Mouse (Mus musculus): ENCODE data around the gene Tex2. TPM values are rescaled to one million over a fixed set of nuclear protein-coding genes. Genes with fewer than 3 reads are reported as not detected.

Gene Tex2
- polyA plus RNA-seq, 1 experiment from 2014 or later = 7.4 TPM

DNA sequence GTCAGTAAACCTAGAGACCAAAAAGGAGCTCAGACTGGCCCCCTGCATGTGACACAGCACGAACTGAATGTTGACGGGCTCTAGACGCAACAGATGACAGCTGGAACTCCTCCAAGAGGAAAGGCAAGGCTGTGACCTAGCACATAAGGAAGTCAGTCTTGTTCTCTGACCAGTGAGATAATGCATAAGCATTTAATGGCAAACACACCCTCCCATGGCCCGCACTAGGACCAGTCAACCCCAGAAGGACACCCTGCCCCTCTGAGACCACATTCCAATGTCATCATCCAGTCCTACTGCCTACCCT is 1.1 kb upstream of the Tex2 start:
- 82% methylated on average over 4 of the region's 4 CpGs for WGBS
- Histone ChIP-seq H3K9ac (replicated peaks; ENCODE audit: low read length) (no peak overlapping the region), H3K4me2 (ENCODE audit: low read depth, low read length) (no peak overlapping the region), H3K36me3 (replicated peaks; ENCODE audit: control insufficient read depth, insufficient read depth, low read depth, low read length) (no peaks in the 10 kb centered on the region), H3K9me3 (replicated peaks; ENCODE audit: control insufficient read depth, low read length) (no peaks in the 10 kb centered on the region), H3K4me3 (ENCODE audit: low read depth, low read length) (no peak overlapping the region), H3K4me1 (ENCODE audit: control insufficient read depth, insufficient read depth, low read length) (no peaks in the 10 kb centered on the region; the same call in 1 of the 2 replicates), H3K27ac (replicated peaks; ENCODE audit: low read depth, low read length) (no peak overlapping the region), H3K27me3 (ENCODE audit: control insufficient read depth, insufficient read depth, low read length) (no peaks in the 10 kb centered on the region)
- DNase-seq (ENCODE audit: low spot score) = no peak
- no peak for ATAC-seq (replicated peaks; ENCODE audit: insufficient number of reproducible peaks, low FRiP score, low TSS enrichment, low read depth)

DNA sequence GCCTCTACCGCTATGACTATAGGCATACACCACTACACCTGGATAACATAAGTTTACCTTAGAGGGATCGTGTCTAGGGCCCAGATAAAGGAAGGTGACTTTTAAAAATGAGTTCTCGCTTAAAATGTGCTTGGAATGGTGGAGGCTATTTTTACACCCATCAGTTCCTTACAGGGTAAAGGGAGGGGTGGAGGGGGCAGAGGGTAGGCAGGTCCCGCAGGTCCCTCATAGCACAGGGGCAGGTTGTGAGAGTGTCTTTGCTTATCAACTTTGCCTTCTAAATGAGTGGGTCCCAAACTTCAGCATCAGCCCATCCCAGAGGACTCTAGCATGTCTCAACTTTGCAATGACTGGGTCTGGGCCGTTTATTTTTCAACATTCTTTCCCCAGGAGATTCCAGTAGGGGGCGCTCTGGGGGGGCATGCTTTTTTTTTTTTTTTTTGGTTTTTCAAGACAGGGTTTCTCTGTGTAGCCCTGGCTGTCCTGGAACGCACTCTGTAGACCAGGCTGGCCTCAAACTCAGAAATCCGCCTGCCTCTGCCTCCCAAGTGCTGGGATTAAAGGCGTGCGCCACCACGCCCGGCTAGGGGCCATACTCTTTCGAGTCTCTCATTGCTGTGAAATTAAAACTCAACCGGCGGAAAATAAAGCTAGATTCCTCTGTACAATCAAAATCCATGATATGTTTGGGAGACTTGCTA is 565 bp upstream of the Tex2 start:
- WGBS = 57% methylated on average over 14 of the region's 15 CpGs
- ATAC-seq (replicated peaks; ENCODE audit: insufficient number of reproducible peaks, low FRiP score, low TSS enrichment, low read depth) = no peak
- Histone ChIP-seq H3K4me1 (ENCODE audit: control insufficient read depth, insufficient read depth, low read length) (no peaks in the 10 kb centered on the region; the same call in 1 of the 2 replicates), H3K27ac (replicated peaks; ENCODE audit: low read depth, low read length) (no peak overlapping the region), H3K9ac (replicated peaks; ENCODE audit: low read length) (no peak overlapping the region), H3K4me2 (ENCODE audit: low read depth, low read length) (peak overlapping the region; percentile 97), H3K27me3 (ENCODE audit: control insufficient read depth, insufficient read depth, low read length) (no peaks in the 10 kb centered on the region), H3K36me3 (replicated peaks; ENCODE audit: control insufficient read depth, insufficient read depth, low read depth, low read length) (no peaks in the 10 kb centered on the region), H3K4me3 (ENCODE audit: low read depth, low read length) (peak overlapping the region; percentile 96), H3K9me3 (replicated peaks; ENCODE audit: control insufficient read depth, low read length) (no peaks in the 10 kb centered on the region)
- no peak for DNase-seq (ENCODE audit: low spot score)

DNA sequence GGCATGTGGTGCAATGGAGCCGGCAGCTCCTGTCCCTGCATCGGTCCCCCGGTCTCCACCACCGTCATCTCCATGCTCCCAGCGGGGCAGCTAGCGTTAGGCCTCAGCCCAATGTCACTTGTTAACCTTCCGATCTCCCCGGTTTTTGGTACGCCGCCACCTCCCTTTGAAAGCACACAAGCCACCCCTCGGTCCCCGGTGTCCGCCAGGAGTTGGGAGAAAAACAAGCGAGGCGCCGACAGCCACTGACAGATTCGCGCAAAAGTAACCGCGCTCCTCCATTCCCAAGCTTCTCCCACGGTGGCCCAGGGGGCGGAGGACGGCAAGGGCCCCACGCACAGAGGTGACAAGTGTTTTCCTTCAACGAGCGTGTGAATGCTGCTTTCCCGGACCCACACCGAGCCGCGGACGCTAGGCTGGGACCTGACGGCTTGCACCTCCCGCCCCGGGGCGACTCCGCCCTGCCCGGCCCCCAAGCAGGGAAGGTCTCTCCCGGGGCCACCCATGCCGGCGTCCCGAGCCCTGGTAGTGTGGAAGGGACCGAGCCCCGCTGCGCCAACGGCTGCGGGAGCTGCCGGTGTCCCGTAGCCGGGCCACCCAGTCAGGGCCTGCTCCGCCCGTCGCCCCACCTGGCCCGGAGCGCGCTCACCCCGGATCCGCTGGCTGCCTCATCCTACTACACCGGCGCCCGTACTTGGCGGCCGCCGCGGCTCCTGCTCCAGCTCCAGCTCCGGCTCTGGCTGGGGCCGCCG is 838 bp downstream of the Tex2 start:
- Histone ChIP-seq H3K4me1 (ENCODE audit: control insufficient read depth, insufficient read depth, low read length) (no peaks in the 10 kb centered on the region; the same call in 1 of the 2 replicates), H3K4me3 (ENCODE audit: low read depth, low read length) (peak overlapping the region; percentile 96), H3K9me3 (replicated peaks; ENCODE audit: control insufficient read depth, low read length) (no peaks in the 10 kb centered on the region), H3K4me2 (ENCODE audit: low read depth, low read length) (peak overlapping the region; percentile 97), H3K27ac (replicated peaks; ENCODE audit: low read depth, low read length) (peak overlapping the region; percentile 35; the same call in 1 of the 2 replicates), H3K9ac (replicated peaks; ENCODE audit: low read length) (peak overlapping the region; percentile 84), H3K27me3 (ENCODE audit: control insufficient read depth, insufficient read depth, low read length) (no peaks in the 10 kb centered on the region), H3K36me3 (replicated peaks; ENCODE audit: control insufficient read depth, insufficient read depth, low read depth, low read length) (no peaks in the 10 kb centered on the region)
- ATAC-seq (replicated peaks; ENCODE audit: insufficient number of reproducible peaks, low FRiP score, low TSS enrichment, low read depth) (peak; percentile 76), DNase-seq (ENCODE audit: low spot score) (peak; percentile 24)
- under 1% methylated on average over 67 of the region's 67 CpGs for WGBS

DNA sequence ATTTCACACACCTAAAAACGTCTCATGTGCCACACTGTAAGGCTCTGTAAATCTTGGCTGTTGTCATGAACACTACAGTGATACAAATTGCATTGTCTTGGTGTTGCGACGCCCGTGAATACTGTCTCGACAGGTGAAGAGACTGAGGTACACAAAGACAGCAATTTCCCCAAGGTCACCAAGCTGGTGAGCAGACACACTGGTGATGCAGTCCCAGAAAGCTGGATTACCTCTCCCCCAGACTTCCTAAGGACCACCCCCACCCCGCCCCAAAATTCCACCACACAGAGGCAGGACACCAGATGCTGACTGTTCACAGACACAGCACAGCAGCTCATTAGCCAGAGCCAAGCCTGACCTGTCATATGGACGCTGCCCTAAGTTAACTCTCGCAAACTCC is 3.5 kb downstream of the Tex2 start:
- no peaks in the 10 kb centered on the region; the same call in 1 of the 2 replicates for H3K4me1 ChIP-seq (ENCODE audit: control insufficient read depth, insufficient read depth, low read length)
- no peak overlapping the region; the same call in 1 of the 2 replicates for H3K9ac ChIP-seq (replicated peaks; ENCODE audit: low read length)
- no peak for ATAC-seq (replicated peaks; ENCODE audit: insufficient number of reproducible peaks, low FRiP score, low TSS enrichment, low read depth)
- H3K36me3 ChIP-seq (replicated peaks; ENCODE audit: control insufficient read depth, insufficient read depth, low read depth, low read length) = no peaks in the 10 kb centered on the region
- WGBS = 68% methylated on average over 8 of the region's 8 CpGs
- H3K4me2 ChIP-seq (ENCODE audit: low read depth, low read length) = no peak overlapping the region
- no peak for DNase-seq (ENCODE audit: low spot score)
- H3K4me3 ChIP-seq (ENCODE audit: low read depth, low read length) = no peak overlapping the region
- H3K27me3 ChIP-seq (ENCODE audit: control insufficient read depth, insufficient read depth, low read length) = no peaks in the 10 kb centered on the region
- H3K9me3 ChIP-seq (replicated peaks; ENCODE audit: control insufficient read depth, low read length) = no peaks in the 10 kb centered on the region
- H3K27ac ChIP-seq (replicated peaks; ENCODE audit: low read depth, low read length) = no peak overlapping the region

DNA sequence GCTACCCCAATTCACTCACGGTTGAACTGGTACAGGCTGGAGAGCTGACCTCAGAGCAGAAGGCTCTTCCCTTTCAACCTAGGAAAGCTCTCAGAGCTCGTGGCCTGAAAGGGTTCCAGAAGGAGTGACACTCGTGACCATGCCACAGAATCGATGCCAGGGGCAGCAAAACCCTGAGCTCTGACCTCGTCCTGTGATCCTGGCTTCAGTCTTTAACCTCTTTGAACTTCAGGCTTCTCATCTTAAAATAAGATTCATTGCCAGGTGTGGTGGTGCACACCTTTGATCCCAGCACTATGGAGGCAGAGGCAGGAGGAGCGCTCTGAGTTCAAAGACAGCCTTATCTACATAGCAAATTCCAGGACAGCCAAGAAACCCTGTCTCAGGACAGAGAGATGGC is 5.9 kb downstream of the Tex2 start:
- Histone ChIP-seq H3K4me3 (ENCODE audit: low read depth, low read length) (no peak overlapping the region), H3K27me3 (ENCODE audit: control insufficient read depth, insufficient read depth, low read length) (no peaks in the 10 kb centered on the region), H3K4me2 (ENCODE audit: low read depth, low read length) (no peak overlapping the region), H3K36me3 (replicated peaks; ENCODE audit: control insufficient read depth, insufficient read depth, low read depth, low read length) (no peaks in the 10 kb centered on the region), H3K9me3 (replicated peaks; ENCODE audit: control insufficient read depth, low read length) (no peaks in the 10 kb centered on the region), H3K9ac (replicated peaks; ENCODE audit: low read length) (no peak overlapping the region), H3K27ac (replicated peaks; ENCODE audit: low read depth, low read length) (no peak overlapping the region), H3K4me1 (ENCODE audit: control insufficient read depth, insufficient read depth, low read length) (no peaks in the 10 kb centered on the region; the same call in 1 of the 2 replicates)
- WGBS = 64% methylated on average over 6 of the region's 6 CpGs
- no peak for DNase-seq (ENCODE audit: low spot score)
- ATAC-seq (replicated peaks; ENCODE audit: insufficient number of reproducible peaks, low FRiP score, low TSS enrichment, low read depth) = no peak

DNA sequence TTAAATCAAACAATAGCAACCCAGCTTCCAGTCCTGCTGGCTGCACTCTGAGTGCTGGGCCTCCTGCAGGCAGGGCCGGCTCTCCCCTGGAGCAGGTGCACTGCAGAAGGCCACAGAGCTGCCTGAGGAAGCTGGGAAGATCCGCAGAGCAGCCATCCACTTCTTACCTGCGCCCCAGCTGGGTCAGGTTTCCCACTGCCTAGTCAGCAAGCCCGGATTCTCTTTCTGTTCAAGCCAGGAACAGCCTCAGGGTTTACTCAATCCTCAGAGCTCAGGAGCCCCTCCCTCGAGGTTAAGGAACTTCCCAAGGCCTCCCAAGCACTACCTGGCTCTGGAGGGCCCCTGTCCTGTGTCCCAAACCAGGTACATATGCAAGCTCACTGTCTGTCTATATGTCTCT is 7.2 kb downstream of the Tex2 start:
- Histone ChIP-seq H3K4me2 (ENCODE audit: low read depth, low read length) (no peak overlapping the region), H3K27me3 (ENCODE audit: control insufficient read depth, insufficient read depth, low read length) (no peaks in the 10 kb centered on the region), H3K36me3 (replicated peaks; ENCODE audit: control insufficient read depth, insufficient read depth, low read depth, low read length) (no peaks in the 10 kb centered on the region), H3K9me3 (replicated peaks; ENCODE audit: control insufficient read depth, low read length) (no peaks in the 10 kb centered on the region), H3K27ac (replicated peaks; ENCODE audit: low read depth, low read length) (no peak overlapping the region), H3K4me3 (ENCODE audit: low read depth, low read length) (no peak overlapping the region), H3K9ac (replicated peaks; ENCODE audit: low read length) (no peak overlapping the region), H3K4me1 (ENCODE audit: control insufficient read depth, insufficient read depth, low read length) (no peaks in the 10 kb centered on the region)
- no peak for ATAC-seq (replicated peaks; ENCODE audit: insufficient number of reproducible peaks, low FRiP score, low TSS enrichment, low read depth)
- WGBS = 38% methylated on average over 5 of the region's 5 CpGs
- DNase-seq (ENCODE audit: low spot score) = no peak

DNA sequence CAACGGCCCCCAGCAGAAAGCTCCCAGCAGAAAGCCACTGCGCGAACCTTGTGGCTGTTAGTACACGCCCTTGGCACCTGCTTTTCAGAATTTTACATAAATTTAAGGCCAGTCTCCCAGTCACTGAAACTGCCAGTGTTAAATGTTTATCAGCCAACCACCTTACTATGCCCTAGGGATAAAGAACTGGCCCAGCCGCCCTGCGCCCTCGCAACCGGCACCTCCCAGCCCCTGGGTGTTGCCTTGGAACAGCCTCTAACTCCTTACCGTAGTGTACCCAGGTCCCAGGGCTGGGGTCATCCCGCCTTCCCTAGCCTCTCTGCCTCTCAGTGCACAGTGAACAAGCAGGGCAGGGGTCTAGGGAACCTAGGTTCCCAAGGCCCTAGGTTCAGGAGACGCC is 10.0 kb downstream of the Tex2 start:
- no peaks in the 10 kb centered on the region for H3K4me1 ChIP-seq (ENCODE audit: control insufficient read depth, insufficient read depth, low read length)
- no peaks in the 10 kb centered on the region for H3K9me3 ChIP-seq (replicated peaks; ENCODE audit: control insufficient read depth, low read length)
- no peaks in the 10 kb centered on the region for H3K27me3 ChIP-seq (ENCODE audit: control insufficient read depth, insufficient read depth, low read length)
- H3K9ac ChIP-seq (replicated peaks; ENCODE audit: low read length) = no peak overlapping the region
- no peak overlapping the region for H3K4me2 ChIP-seq (ENCODE audit: low read depth, low read length)
- DNase-seq (ENCODE audit: low spot score) (no peak), ATAC-seq (replicated peaks; ENCODE audit: insufficient number of reproducible peaks, low FRiP score, low TSS enrichment, low read depth) (no peak)
- WGBS = 91% methylated on average over 11 of the region's 11 CpGs
- H3K27ac ChIP-seq (replicated peaks; ENCODE audit: low read depth, low read length) = no peak overlapping the region
- no peak overlapping the region for H3K4me3 ChIP-seq (ENCODE audit: low read depth, low read length)
- no peaks in the 10 kb centered on the region for H3K36me3 ChIP-seq (replicated peaks; ENCODE audit: control insufficient read depth, insufficient read depth, low read depth, low read length)

DNA sequence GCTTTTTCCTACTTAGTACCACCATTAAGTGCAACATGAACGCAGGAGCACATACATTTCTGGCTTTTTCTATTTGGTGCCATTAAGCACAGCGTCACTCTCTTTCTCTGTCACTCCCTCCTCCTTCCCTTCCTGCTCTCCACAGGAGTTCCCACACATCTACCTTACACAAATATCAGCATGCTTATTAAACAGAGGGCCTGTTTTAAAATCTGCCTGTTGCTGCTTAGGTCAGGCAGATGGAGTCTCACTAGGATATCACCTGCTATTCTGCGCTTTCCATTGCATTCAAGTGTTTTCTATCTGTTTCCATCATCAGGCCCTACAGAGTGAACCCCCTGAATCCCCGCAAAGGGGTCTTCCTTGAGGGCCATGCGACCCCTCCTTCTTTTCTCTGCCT is 13.1 kb downstream of the Tex2 start:
- Histone ChIP-seq H3K27me3 (ENCODE audit: control insufficient read depth, insufficient read depth, low read length) (no peaks in the 10 kb centered on the region), H3K9me3 (replicated peaks; ENCODE audit: control insufficient read depth, low read length) (no peaks in the 10 kb centered on the region), H3K4me1 (ENCODE audit: control insufficient read depth, insufficient read depth, low read length) (no peaks in the 10 kb centered on the region), H3K36me3 (replicated peaks; ENCODE audit: control insufficient read depth, insufficient read depth, low read depth, low read length) (no peaks in the 10 kb centered on the region), H3K27ac (replicated peaks; ENCODE audit: low read depth, low read length) (no peak overlapping the region), H3K9ac (replicated peaks; ENCODE audit: low read length) (no peak overlapping the region), H3K4me2 (ENCODE audit: low read depth, low read length) (no peak overlapping the region), H3K4me3 (ENCODE audit: low read depth, low read length) (no peak overlapping the region)
- no peak for ATAC-seq (replicated peaks; ENCODE audit: insufficient number of reproducible peaks, low FRiP score, low TSS enrichment, low read depth)
- 82% methylated on average over 5 of the region's 5 CpGs for WGBS
- no peak for DNase-seq (ENCODE audit: low spot score)
